Mouse (Mus musculus) heart, embryonic 13.5 days (tissue): ENCODE data around the gene Pex14. TPM values are rescaled to one million over a fixed set of nuclear protein-coding genes. Genes with fewer than 3 reads are reported as not detected.

Source experiments
- ATAC-seq: fragments of 200-750 bp; cut with Nextera tagmentation; 2 replicates; pipeline ENCODE4 v1.8.0; 2017; ENCODE audit warnings: moderate TSS enrichment; ENCODE audit not compliant: insufficient number of reproducible peaks, low FRiP score, low TSS enrichment; ENCODE audit errors: extremely low read depth
- H3K27ac ChIP-seq: fragments of 300-500 bp; sonication (generic); replicated peaks from 2 replicates; pipeline ENCODE4 v1.5.1; 2015; ENCODE audit warnings: moderate library complexity, mild to moderate bottlenecking, inconsistent platforms
- H3K27me3 ChIP-seq: fragments of 300-500 bp; sonication (generic); replicated peaks from 2 replicates; pipeline ENCODE4 v1.6.1; 2015; ENCODE audit warnings: mild to moderate bottlenecking, inconsistent platforms
- H3K36me3 ChIP-seq: fragments of 300-500 bp; sonication (generic); 2 replicates; pipeline ENCODE4 v1.6.1; 2015; ENCODE audit warnings: mild to moderate bottlenecking, inconsistent platforms
- H3K4me1 ChIP-seq: fragments of 300-500 bp; sonication (generic); 2 replicates; pipeline ENCODE4 v1.6.1; 2015; ENCODE audit warnings: inconsistent platforms
- H3K4me2 ChIP-seq: fragments of 300-500 bp; sonication (generic); 2 replicates; pipeline ENCODE4 v1.6.1; 2015; ENCODE audit warnings: inconsistent platforms, mild to moderate bottlenecking, moderate library complexity
- H3K4me3 ChIP-seq: fragments of 300-500 bp; sonication (generic); 2 replicates; pipeline ENCODE4 v1.5.1; 2015; ENCODE audit warnings: moderate library complexity, mild to moderate bottlenecking, inconsistent platforms
- H3K9ac ChIP-seq: fragments of 300-500 bp; sonication (generic); 2 replicates; pipeline ENCODE4 v1.6.1; 2015; ENCODE audit warnings: inconsistent platforms, mild to moderate bottlenecking, moderate library complexity
- H3K9me3 ChIP-seq: fragments of 300-500 bp; sonication (generic); 2 replicates; pipeline ENCODE4 v1.6.1; 2016; ENCODE audit warnings: inconsistent platforms
- WGBS: fragments of 180-500 bp; shearing (Covaris S2); methylation state at CpG from one replicate; pipeline ENCODE4 v1.1.7; 2015; ENCODE audit warnings: mixed read lengths; 5-methylcytosine and 5-hydroxymethylcytosine counted together
- polyA plus RNA-seq: library from polyadenylated mRNA; unstranded; fragments of >200 nt; fragmentation: Nextera tagmentation; extraction: Ambion mirVana; gene quantifications from 2 replicates; pipeline ENCODE4 v1.2.1, GENCODE M21; 2015

Pex14 gene
- polyA plus RNA-seq, 1 experiment from 2014 or later = 39.7 TPM

- Histone ChIP-seq H3K27me3 (no peaks in the 10 kb centered on the region), H3K4me2 (no peak overlapping the region), H3K4me1 (peaks cover 66% of the 10 kb centered on the region), H3K9ac (no peak overlapping the region; the same call in 1 of the 2 replicates), H3K27ac (no peak overlapping the region), H3K4me3 (no peak overlapping the region), H3K9me3 (no peaks in the 10 kb centered on the region), H3K36me3 (peaks cover 69% of the 10 kb centered on the region)
- no peak for ATAC-seq
- 86% methylated on average over 10 of the region's 10 CpGs for WGBS
Measured at GRCm38 (mm10) chr4:148964541-148965310, 134.9 kb downstream of the Pex14 start.

GRCm38 (mm10) chr4:148962096-148962495, 137.6 kb downstream of the Pex14 start:
- Histone ChIP-seq H3K27me3 (no peaks in the 10 kb centered on the region), H3K36me3 (peaks cover 57% of the 10 kb centered on the region), H3K4me2 (0 out of 2 replicates have a peak overlapping the region, but pooled peaks have one; percentile 61), H3K9ac (peak overlapping the region; percentile 82; the same call in 1 of the 2 replicates), H3K27ac (no peak overlapping the region; the same call in none of the 2 replicates), H3K4me3 (no peak overlapping the region), H3K4me1 (peaks cover 53% of the 10 kb centered on the region), H3K9me3 (no peaks in the 10 kb centered on the region)
- no peak for ATAC-seq
- WGBS = 83% methylated on average over 1 of the region's 1 CpGs

- Histone ChIP-seq H3K27me3 (no peaks in the 10 kb centered on the region), H3K4me2 (peak overlapping the region; percentile 61), H3K9me3 (no peaks in the 10 kb centered on the region), H3K4me1 (peaks cover 51% of the 10 kb centered on the region), H3K27ac (peak overlapping the region; percentile 96), H3K36me3 (peaks cover 52% of the 10 kb centered on the region), H3K9ac (peak overlapping the region; percentile 82), H3K4me3 (peak overlapping the region; percentile 34)
- 82% methylated on average over 19 of the region's 19 CpGs for WGBS
- no peak for ATAC-seq
Measured at GRCm38 (mm10) chr4:148961081-148961480, 138.6 kb downstream of the Pex14 start.

GRCm38 (mm10) chr4:148960011-148960410, 139.7 kb downstream of the Pex14 start:
- 28% methylated on average over 12 of the region's 12 CpGs for WGBS
- H3K4me1 ChIP-seq = peaks cover 57% of the 10 kb centered on the region
- peak overlapping the region; percentile 96 for H3K27ac ChIP-seq
- peak overlapping the region; percentile 61 for H3K4me2 ChIP-seq
- H3K4me3 ChIP-seq = peak overlapping the region; percentile 34
- H3K36me3 ChIP-seq = peaks cover 42% of the 10 kb centered on the region
- peak overlapping the region; percentile 82 for H3K9ac ChIP-seq
- ATAC-seq = peak; percentile 67; the same call in 1 of the 2 replicates
- H3K9me3 ChIP-seq = no peaks in the 10 kb centered on the region
- H3K27me3 ChIP-seq = no peaks in the 10 kb centered on the region; the same call in 1 of the 2 replicates

- Histone ChIP-seq H3K9ac (peak overlapping the region; percentile 42; the same call in 1 of the 2 replicates), H3K4me3 (no peak overlapping the region), H3K4me1 (peaks cover 61% of the 10 kb centered on the region), H3K36me3 (peaks cover 26% of the 10 kb centered on the region), H3K27ac (peak overlapping the region; percentile 44), H3K27me3 (peaks cover 35% of the 10 kb centered on the region), H3K4me2 (no peak overlapping the region), H3K9me3 (no peaks in the 10 kb centered on the region)
- WGBS = 73% methylated on average over 14 of the region's 14 CpGs
- ATAC-seq = no peak
Measured at GRCm38 (mm10) chr4:148955131-148955813, 144.4 kb downstream of the Pex14 start.

- Histone ChIP-seq H3K27ac (no peak overlapping the region), H3K27me3 (peaks cover 54% of the 10 kb centered on the region)
- 17% methylated on average over 69 of the region's 69 CpGs for WGBS
Measured at GRCm38 (mm10) chr4:148952328-148953222, 147.1 kb downstream of the Pex14 start.

GRCm38 (mm10) chr4:148951821-148952291, 147.8 kb downstream of the Pex14 start:
- peaks cover 54% of the 10 kb centered on the region for H3K27me3 ChIP-seq
- H3K9me3 ChIP-seq = no peaks in the 10 kb centered on the region
- WGBS = 14% methylated on average over 44 of the region's 44 CpGs
- peaks cover 60% of the 10 kb centered on the region for H3K36me3 ChIP-seq
- peak overlapping the region; percentile 69 for H3K9ac ChIP-seq
- H3K4me2 ChIP-seq = peak overlapping the region; percentile 66
- H3K4me3 ChIP-seq = peak overlapping the region; percentile 42
- peak overlapping the region; percentile 86 for H3K27ac ChIP-seq
- H3K4me1 ChIP-seq = peaks cover 67% of the 10 kb centered on the region
- ATAC-seq = no peak

More at GRCm38 (mm10) chr4:148952328-148953222, 147.1 kb downstream of the Pex14 start:
- no peak for ATAC-seq
- Histone ChIP-seq H3K9me3 (no peaks in the 10 kb centered on the region), H3K36me3 (peaks cover 53% of the 10 kb centered on the region), H3K4me2 (peak overlapping the region; percentile 66), H3K9ac (peak overlapping the region; percentile 69), H3K4me1 (peaks cover 64% of the 10 kb centered on the region), H3K4me3 (peak overlapping the region; percentile 42)

- Histone ChIP-seq H3K27ac (peak overlapping the region; percentile 86), H3K4me3 (no peak overlapping the region; the same call in 1 of the 2 replicates), H3K27me3 (peaks cover 54% of the 10 kb centered on the region), H3K9me3 (no peaks in the 10 kb centered on the region), H3K4me1 (peaks cover 65% of the 10 kb centered on the region), H3K4me2 (peak overlapping the region; percentile 66), H3K9ac (peak overlapping the region; percentile 69), H3K36me3 (peaks cover 68% of the 10 kb centered on the region)
- WGBS = 32% methylated on average over 25 of the region's 25 CpGs
- peak; percentile 34; the same call in 1 of the 2 replicates for ATAC-seq
Measured at GRCm38 (mm10) chr4:148950932-148951650, 148.6 kb downstream of the Pex14 start.

- Histone ChIP-seq H3K4me2 (no peak overlapping the region), H3K36me3 (peaks cover 74% of the 10 kb centered on the region), H3K4me1 (peaks cover 63% of the 10 kb centered on the region)
Measured at GRCm38 (mm10) chr4:148950487-148950886, 149.2 kb downstream of the Pex14 start.

GRCm38 (mm10) chr4:148947833-148948388, 151.8 kb downstream of the Pex14 start:
- no peaks in the 10 kb centered on the region for H3K9me3 ChIP-seq
- no peak overlapping the region for H3K4me2 ChIP-seq
- H3K36me3 ChIP-seq = peaks cover 88% of the 10 kb centered on the region
- ATAC-seq = no peak
- H3K4me3 ChIP-seq = no peak overlapping the region
- H3K27ac ChIP-seq = no peak overlapping the region
- peak overlapping the region; percentile 56; the same call in 1 of the 2 replicates for H3K9ac ChIP-seq
- WGBS = 38% methylated on average over 10 of the region's 10 CpGs
- peaks cover 59% of the 10 kb centered on the region for H3K4me1 ChIP-seq
- peaks cover 51% of the 10 kb centered on the region for H3K27me3 ChIP-seq

More at GRCm38 (mm10) chr4:148950487-148950886, 149.2 kb downstream of the Pex14 start:
- ATAC-seq = no peak
- Histone ChIP-seq H3K4me3 (no peak overlapping the region), H3K9me3 (no peaks in the 10 kb centered on the region), H3K27me3 (peaks cover 54% of the 10 kb centered on the region), H3K9ac (peak overlapping the region; percentile 69), H3K27ac (peak overlapping the region; percentile 86)
- WGBS = 48% methylated on average over 6 of the region's 6 CpGs
